Mouse (Mus musculus) CH12.LX (cell line): ENCODE data around the gene Ubtf. TPM values are rescaled to one million over a fixed set of nuclear protein-coding genes. Genes with fewer than 3 reads are reported as not detected.

Experiments
- DNase-seq: peaks from one replicate; pipeline ENCODE4 v3.0.0-alpha.2; 2013; ENCODE audit errors: extremely low read depth
- H3K27ac ChIP-seq: 2 replicates; pipeline ENCODE4 v1.5.1; 2012; ENCODE audit warnings: low read depth, mild to moderate bottlenecking, control low read depth, moderate library complexity; ENCODE audit not compliant: insufficient read depth
- H3K27me3 ChIP-seq: replicated peaks from 2 replicates; pipeline ENCODE3; 2012; ENCODE audit warnings: inconsistent platforms
- H3K36me3 ChIP-seq, 2 experiments: replicated peaks in 1 of 2; 2 replicates each; pipeline versions ENCODE3 to v1.6.1; 2012; ENCODE audit warnings: inconsistent platforms in 1 of 2, low read length in 1 of 2, mild to moderate bottlenecking in 1 of 2, mixed read lengths in 1 of 2, moderate library complexity in 1 of 2; ENCODE audit not compliant: control insufficient read depth in 1 of 2, insufficient read depth in 1 of 2
- H3K4me1 ChIP-seq, 2 experiments: 2 replicates each; pipeline ENCODE4 v1.6.1; 2012; ENCODE audit warnings: inconsistent platforms in 1 of 2, moderate library complexity in 1 of 2; ENCODE audit not compliant: insufficient read depth in 2 of 2, control insufficient read depth in 1 of 2
- H3K4me2 ChIP-seq: 2 replicates; pipeline ENCODE4 v1.6.1; 2012; ENCODE audit warnings: low read depth, mild to moderate bottlenecking, control low read depth; ENCODE audit not compliant: poor library complexity, insufficient read depth, severe bottlenecking
- H3K4me3 ChIP-seq, 3 experiments: fragments of 150-350 bp in 1 of 3; sonication (generic) in 1 of 3; replicated peaks in 1 of 3; 2 replicates each; pipeline versions ENCODE3 to v1.5.1; 2011 to 2012; ENCODE audit warnings: low read depth in 2 of 3, low read length in 2 of 3, mild to moderate bottlenecking in 2 of 3, moderate library complexity in 2 of 3, control low read depth in 1 of 3, improper control_type of control experiment in 1 of 3, inconsistent platforms in 1 of 3, mixed read lengths in 1 of 3; ENCODE audit not compliant: poor library complexity in 1 of 3
- H3K79me2 ChIP-seq: replicated peaks from 2 replicates; pipeline ENCODE4 v1.6.1; 2012; ENCODE audit warnings: mild to moderate bottlenecking, moderate library complexity; ENCODE audit not compliant: control insufficient read depth, poor library complexity, insufficient read depth, severe bottlenecking; ENCODE audit errors: extremely low read depth
- H3K9ac ChIP-seq: 2 replicates; pipeline ENCODE4 v1.6.1; 2012; ENCODE audit warnings: low read depth, mild to moderate bottlenecking, control low read depth, moderate library complexity; ENCODE audit not compliant: insufficient read depth
- H3K9me3 ChIP-seq: replicated peaks from 2 replicates; pipeline ENCODE3; 2012; ENCODE audit warnings: low read length, inconsistent platforms, mixed read lengths
- BHLHE40 ChIP-seq: IDR thresholded peaks from 2 replicates; pipeline ENCODE4 v1.6.1; 2011; ENCODE audit warnings: mild to moderate bottlenecking, low read depth, low read length, improper control_type of control experiment
- CTCF ChIP-seq, 2 experiments: IDR thresholded peaks in 1 of 2; conservative IDR thresholded peaks in 1 of 2; 2 replicates each; pipeline ENCODE4 v1.5.1; 2011 to 2012; ENCODE audit warnings: low read depth in 2 of 2, low read length in 2 of 2, improper control_type of control experiment in 1 of 2, inconsistent platforms in 1 of 2, mild to moderate bottlenecking in 1 of 2, moderate library complexity in 1 of 2
- E2F4 ChIP-seq: IDR thresholded peaks from 2 replicates; pipeline ENCODE4 v1.6.1; 2011; ENCODE audit warnings: low read depth, low read length, improper control_type of control experiment; ENCODE audit not compliant: insufficient replicate concordance
- ELF1 ChIP-seq: IDR thresholded peaks from 2 replicates; pipeline ENCODE4 v1.6.1; 2014; ENCODE audit warnings: low read depth, mild to moderate bottlenecking, inconsistent platforms, low read length, improper control_type of control experiment
- ETS1 ChIP-seq: conservative IDR thresholded peaks from 2 replicates; pipeline ENCODE4 v1.6.1; 2012; ENCODE audit warnings: low read depth, mild to moderate bottlenecking, inconsistent platforms, low read length, improper control_type of control experiment, moderate library complexity
- HCFC1 ChIP-seq: IDR thresholded peaks from 2 replicates; pipeline ENCODE4 v1.6.1; 2012; ENCODE audit warnings: low read depth, mild to moderate bottlenecking, inconsistent platforms, low read length, improper control_type of control experiment
- IRF4 ChIP-seq: IDR thresholded peaks from 2 replicates; pipeline ENCODE4 v1.6.1; 2014; ENCODE audit warnings: low read depth, mild to moderate bottlenecking, inconsistent platforms, low read length, improper control_type of control experiment
- JUN ChIP-seq: IDR thresholded peaks from 2 replicates; pipeline ENCODE4 v1.6.1; 2011; ENCODE audit warnings: low read depth, mild to moderate bottlenecking, low read length, improper control_type of control experiment, moderate library complexity; ENCODE audit not compliant: insufficient read depth
- JUND ChIP-seq: conservative IDR thresholded peaks from 2 replicates; pipeline ENCODE4 v1.6.1; 2011; ENCODE audit warnings: low read depth, low read length, improper control_type of control experiment
- MAZ ChIP-seq: IDR thresholded peaks from 2 replicates; pipeline ENCODE4 v1.6.1; 2012; ENCODE audit warnings: low read depth, mild to moderate bottlenecking, inconsistent platforms, low read length, improper control_type of control experiment, moderate library complexity
- MEF2A ChIP-seq: IDR thresholded peaks from 2 replicates; pipeline ENCODE4 v1.6.1; 2014; ENCODE audit warnings: low read depth, mild to moderate bottlenecking, inconsistent platforms, low read length, improper control_type of control experiment, borderline replicate concordance
- MXI1 ChIP-seq: IDR thresholded peaks from 2 replicates; pipeline ENCODE4 v1.6.1; 2011; ENCODE audit warnings: mild to moderate bottlenecking, low read depth, low read length, improper control_type of control experiment
- NRF1 ChIP-seq: IDR thresholded peaks from 2 replicates; pipeline ENCODE4 v1.6.1; 2014; ENCODE audit warnings: low read depth, mild to moderate bottlenecking, inconsistent platforms, low read length, improper control_type of control experiment, moderate library complexity
- PAX5 ChIP-seq: IDR thresholded peaks from 2 replicates; pipeline ENCODE4 v1.6.1; 2012; ENCODE audit warnings: low read length, inconsistent platforms, mixed read lengths
- POLR2A ChIP-seq: IDR thresholded peaks from 2 replicates; pipeline ENCODE4 v1.6.1; 2011; ENCODE audit warnings: low read depth, mild to moderate bottlenecking, improper control_type of control experiment, low read length
- POLR2AphosphoS2 ChIP-seq: IDR thresholded peaks from 2 replicates; pipeline ENCODE4 v1.6.1; 2011; ENCODE audit warnings: low read depth, low read length, improper control_type of control experiment
- RCOR1 ChIP-seq: conservative IDR thresholded peaks from 2 replicates; pipeline ENCODE4 v1.6.1; 2012; ENCODE audit warnings: low read depth, mild to moderate bottlenecking, inconsistent platforms, low read length, improper control_type of control experiment
- SMC3 ChIP-seq: IDR thresholded peaks from 2 replicates; pipeline ENCODE4 v1.6.1; 2011; ENCODE audit warnings: low read depth, low read length, improper control_type of control experiment
- TBP ChIP-seq: conservative IDR thresholded peaks from 2 replicates; pipeline ENCODE4 v1.6.1; 2011; ENCODE audit warnings: low read depth, low read length, improper control_type of control experiment
- TCF12 ChIP-seq: IDR thresholded peaks from 2 replicates; pipeline ENCODE4 v1.6.1; 2014; ENCODE audit warnings: low read depth, mild to moderate bottlenecking, inconsistent platforms, low read length, improper control_type of control experiment
- UBTF ChIP-seq: IDR thresholded peaks from 2 replicates; pipeline ENCODE4 v1.6.1; 2012; ENCODE audit warnings: low read depth, mild to moderate bottlenecking, inconsistent platforms, low read length, improper control_type of control experiment, moderate library complexity
- ZC3H11A ChIP-seq: IDR thresholded peaks from 2 replicates; pipeline ENCODE4 v1.6.1; 2012; ENCODE audit warnings: low read depth, mild to moderate bottlenecking, inconsistent platforms, low read length, improper control_type of control experiment
- ZKSCAN1 ChIP-seq: IDR thresholded peaks from 2 replicates; pipeline ENCODE4 v1.6.1; 2012; ENCODE audit warnings: low read depth, inconsistent platforms, low read length, improper control_type of control experiment, borderline replicate concordance
- ZMIZ1 ChIP-seq: IDR thresholded peaks from 2 replicates; pipeline ENCODE4 v1.6.1; 2012; ENCODE audit warnings: low read depth, mild to moderate bottlenecking, inconsistent platforms, low read length, improper control_type of control experiment
- ZNF384 ChIP-seq: IDR thresholded peaks from 2 replicates; pipeline ENCODE4 v1.6.1; 2012; ENCODE audit warnings: low read depth, low read length, improper control_type of control experiment, inconsistent platforms
- dilution Hi-C: fragments of 300-500 bp; cut with MboI; formaldehyde crosslinking; loops from 2 replicates; pipeline ENCODE4 v1.14.3; 2020; ENCODE audit warnings: low sequenced_read_pairs; ENCODE audit not compliant: extremely low pct_unique_long_range_greater_than_20kb, extremely low pct_ligation_motif_present
- in situ Hi-C: fragments of 300-500 bp; cut with MboI; formaldehyde crosslinking; loops from 3 replicates; pipeline ENCODE4 v1.14.3; 2019; ENCODE audit warnings: low sequenced_read_pairs, low pct_ligation_motif_present, low pct_unique_long_range_greater_than_20kb, mixed read lengths
- polyA plus RNA-seq: library from polyadenylated mRNA; unstranded; fragments of >175 nt; gene quantifications from 2 replicates; pipeline ENCODE4 v1.2.1, GENCODE M21; 2012; ENCODE audit warnings: low read depth; ENCODE audit not compliant: insufficient read length
- total RNA-seq, 2 experiments: library from RNA; depleted of rRNA; stranded (reverse); fragments of 300-350 nt in 1 of 2; fragments of >200 nt in 1 of 2; gene quantifications; 2 replicates each; pipeline ENCODE4 v1.2.3; 2012 to 2014

Gene Ubtf
- total and polyA plus RNA-seq, 3 experiments = 89.9 to 126 (median 124) TPM

GRCm38 (mm10) chr11:102336191-102336590, 16.6 kb upstream of the Ubtf start:
- dilution Hi-C loops (no loop called here), in situ Hi-C loops (no loop called here)
- no peak overlapping the region for H3K9ac ChIP-seq
- H3K9me3 ChIP-seq = peaks cover 11% of the 10 kb centered on the region
- TF ChIP-seq TBP (no peak), MXI1 (no peak), PAX5 (no peak), BHLHE40 (no peak), ZNF384 (no peak), POLR2A (no peak), ELF1 (no peak), MEF2A (no peak), TCF12 (no peak)
- H3K27ac ChIP-seq = no peak overlapping the region
- H3K4me3 ChIP-seq = no peak overlapping the region
- H3K36me3 ChIP-seq = no peaks in the 10 kb centered on the region
- no peak for DNase-seq
- H3K4me2 ChIP-seq = no peak overlapping the region
- H3K79me2 ChIP-seq = no peaks in the 10 kb centered on the region
- no peaks in the 10 kb centered on the region for H3K4me1 ChIP-seq
- H3K27me3 ChIP-seq = peaks cover 36% of the 10 kb centered on the region

GRCm38 (mm10) chr11:102334973-102335700, 15.6 kb upstream of the Ubtf start:
- no peak overlapping the region for H3K4me3 ChIP-seq
- no peak overlapping the region for H3K9ac ChIP-seq
- H3K4me2 ChIP-seq = no peak overlapping the region
- DNase-seq = no peak
- H3K9me3 ChIP-seq = peaks cover 11% of the 10 kb centered on the region
- peaks cover 35% of the 10 kb centered on the region for H3K27me3 ChIP-seq
- in situ Hi-C loops = no loop called here
- no peak for TF ChIP-seq RCOR1
- no peak for TF ChIP-seq POLR2A
- TF ChIP-seq BHLHE40 = no peak
- no peak for TF ChIP-seq UBTF
- no peak for TF ChIP-seq ZMIZ1
- TF ChIP-seq ZKSCAN1 = no peak
- no peak for TF ChIP-seq IRF4
- TF ChIP-seq E2F4 = no peak
- no peak for TF ChIP-seq POLR2AphosphoS2
- no peak for TF ChIP-seq CTCF (conservative IDR thresholded peaks at IDR 0.05 in 1 of 2, IDR thresholded peaks at IDR 0.05 in 1 of 2; ENCODE audit: low read depth in 2 of 2, low read length in 2 of 2)
- TF ChIP-seq MAZ = no peak
- no peak for TF ChIP-seq SMC3
- no peak for TF ChIP-seq ZC3H11A
- no peak for TF ChIP-seq JUN
- TF ChIP-seq PAX5 = no peak
- no peak for TF ChIP-seq TCF12
- TF ChIP-seq NRF1 = no peak
- TF ChIP-seq JUND = no peak
- TF ChIP-seq ETS1 = no peak
- TF ChIP-seq HCFC1 = no peak
- no peaks in the 10 kb centered on the region for H3K79me2 ChIP-seq
- no peaks in the 10 kb centered on the region for H3K4me1 ChIP-seq
- dilution Hi-C loops = no loop called here
- no peaks in the 10 kb centered on the region for H3K36me3 ChIP-seq
- H3K27ac ChIP-seq = no peak overlapping the region
